In the genomic region with DNA sequence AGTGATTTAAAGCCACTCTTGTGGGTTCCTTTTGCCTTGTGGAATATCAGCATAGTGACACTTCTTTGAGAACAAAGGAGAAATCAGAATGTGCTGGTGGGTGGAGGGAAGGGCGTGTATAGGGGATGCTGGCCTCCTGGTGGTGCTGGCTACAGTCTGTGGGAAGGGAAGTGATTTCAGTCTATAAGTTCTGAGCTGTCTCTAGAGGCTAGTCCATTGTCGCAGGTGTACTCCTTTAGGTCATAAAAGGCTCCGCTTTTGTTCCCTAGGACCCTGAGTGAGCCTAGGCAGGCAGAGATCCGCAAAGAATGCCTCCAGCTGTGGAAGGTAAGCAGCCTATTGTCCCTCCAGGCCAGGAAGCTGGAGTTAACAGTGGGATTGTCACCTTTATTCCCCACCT, we compare ENCODE assay signal across 16 mouse cellular contexts.
DNase-seq lines count a peak whose midpoint lies in the region.
"Had no signal": no experiment of that assay in that cellular context is flagged by ENCODE, and none has a peak within 500 bp of the region (broad histone marks: within the 10 kb centered on the region; RNA-seq: fewer than 3 reads in every experiment).

No protein-coding gene starts in this region.

- DNase-seq in R1 (ENCODE audit: low read depth, low spot score) (peak; percentile 73), ZHBTc4 (ENCODE audit: low read depth, low spot score) (peak; percentile 83)
- no peak for DNase-seq in kidney, postnatal 14 days
- no peak for DNase-seq in lung, postnatal 4 days
- DNase-seq: adrenal gland, adult 2 months; adrenal gland, adult 8-10 months; adrenal gland, postnatal 10 days; adrenal gland, postnatal 14 days; adrenal gland, postnatal 25 days; adrenal gland, postnatal 36 days; B cell, adult 2 months; cerebellum, adult 11 months; cerebellum, adult 11-12 months; cerebellum, adult 18-20 months; cerebellum, adult 2 months; cerebellum, adult 8-10 months had no signal

Comparison
In these comparisons a context has a peak if more than half of its experiments do, and no peak if none do; other contexts are left out.
1. DNase-seq: peak in R1 (single experiment) and ZHBTc4 (single experiment); none in kidney, postnatal 14 days (single experiment) and lung, postnatal 4 days (0 of 2).